Mouse (Mus musculus) stomach, embryonic 14.5 days (tissue): ENCODE data around the gene Cdon. TPM values are rescaled to one million over a fixed set of nuclear protein-coding genes. Genes with fewer than 3 reads are reported as not detected.

ENCODE experiments used
- ATAC-seq: fragments of 200-750 bp; cut with Nextera tagmentation; 2 replicates; pipeline ENCODE4 v1.8.0; 2017; ENCODE audit warnings: low read depth, moderate TSS enrichment; ENCODE audit not compliant: insufficient number of reproducible peaks, insufficient read depth, low FRiP score
- H3K27ac ChIP-seq: fragments of 300-500 bp; sonication (generic); 2 replicates; pipeline ENCODE4 v1.5.1; 2014; ENCODE audit warnings: mild to moderate bottlenecking, low read length, moderate library complexity, mixed read lengths
- H3K27me3 ChIP-seq: fragments of 300-500 bp; sonication (generic); 2 replicates; pipeline ENCODE4 v1.6.1; 2014; ENCODE audit warnings: low read length, control low read depth, mixed read lengths; ENCODE audit not compliant: control insufficient read depth, insufficient read depth
- H3K36me3 ChIP-seq: fragments of 300-500 bp; sonication (generic); 2 replicates; pipeline ENCODE4 v1.6.1; 2014; ENCODE audit warnings: mild to moderate bottlenecking, control low read depth, low read length, moderate library complexity, mixed read lengths; ENCODE audit not compliant: control insufficient read depth, insufficient read depth
- H3K4me1 ChIP-seq: fragments of 300-500 bp; sonication (generic); 2 replicates; pipeline ENCODE4 v1.6.1; 2014; ENCODE audit warnings: low read length, control low read depth, mixed read lengths; ENCODE audit not compliant: control insufficient read depth, insufficient read depth
- H3K4me2 ChIP-seq: fragments of 300-500 bp; sonication (generic); replicated peaks from 2 replicates; pipeline ENCODE4 v1.6.1; 2014; ENCODE audit warnings: low read depth, low read length, control low read depth
- H3K4me3 ChIP-seq: fragments of 300-500 bp; sonication (generic); 2 replicates; pipeline ENCODE4 v1.5.1; 2014; ENCODE audit warnings: low read depth, low read length, control low read depth
- H3K9ac ChIP-seq: fragments of 300-500 bp; sonication (generic); replicated peaks from 2 replicates; pipeline ENCODE4 v1.6.1; 2014; ENCODE audit warnings: low read depth, mild to moderate bottlenecking, control low read depth, low read length, moderate library complexity, mixed read lengths
- H3K9me3 ChIP-seq: fragments of 300-500 bp; sonication (generic); 2 replicates; pipeline ENCODE4 v1.6.1; 2016; ENCODE audit warnings: low read depth, low read length, control low read depth; ENCODE audit not compliant: control insufficient read depth
- WGBS: fragments of 180-500 bp; shearing (Covaris S2); extraction: QIAGEN DNeasy Blood & Tissue Kit; methylation state at CpG from one replicate; pipeline ENCODE4 v1.1.7; 2014; 5-methylcytosine and 5-hydroxymethylcytosine counted together
- polyA plus RNA-seq: library from polyadenylated mRNA; unstranded; fragments of >200 nt; fragmentation: Nextera tagmentation; extraction: Ambion mirVana; gene quantifications from 2 replicates; pipeline ENCODE4 v1.2.1, GENCODE M21; 2014

Gene Cdon
- 12.7 and 13.8 TPM in 2 replicates for polyA plus RNA-seq

DNA sequence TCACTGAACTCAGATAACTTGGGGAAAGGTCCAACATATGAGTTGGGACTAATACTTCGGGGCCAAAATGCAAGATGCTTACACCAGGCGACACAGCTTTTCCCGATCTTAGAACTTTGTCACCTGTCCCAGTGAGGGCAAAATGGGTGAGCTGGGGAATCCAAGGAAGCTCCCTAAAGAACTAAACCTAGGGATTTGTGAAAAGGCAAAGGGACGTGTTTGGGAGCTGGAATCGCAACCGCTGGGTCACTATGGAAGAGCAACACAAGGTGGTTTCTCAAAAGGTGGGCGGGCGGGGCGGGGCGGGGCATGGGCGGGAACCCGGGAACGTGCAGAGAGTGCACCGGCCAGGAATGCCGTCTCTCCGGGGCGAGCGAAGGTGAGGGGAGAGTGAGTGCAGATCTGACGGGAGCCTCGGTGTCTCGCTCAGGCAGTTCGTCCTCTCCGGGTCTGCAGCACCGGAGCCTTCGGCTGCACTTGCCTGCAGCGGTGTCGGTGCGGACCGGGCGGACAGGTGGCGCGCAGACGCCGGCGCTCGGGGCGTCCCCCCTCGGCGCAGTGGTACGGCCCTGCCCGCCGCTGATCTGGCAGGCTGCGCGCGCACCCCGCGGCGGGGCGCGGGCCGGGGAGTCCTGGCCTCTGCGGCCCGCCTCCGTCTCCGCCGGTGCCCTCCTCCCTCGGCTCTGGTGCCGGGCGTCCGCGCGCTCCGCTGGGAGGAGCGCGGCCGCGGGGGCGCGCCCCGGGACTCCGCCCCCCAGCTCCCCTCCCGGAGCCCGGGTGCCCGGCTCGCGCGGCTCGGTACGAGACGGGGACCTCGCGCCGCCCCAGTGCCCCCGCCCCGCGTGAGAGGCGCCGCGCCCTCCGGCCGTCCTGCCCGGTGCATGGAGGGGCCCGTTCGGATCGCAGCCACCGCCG lies at the start of gene Cdon:
Gene Cdon, plus strand, starts transcription at position 324 of the 915 bp plus-strand sequence.
- H3K27me3 ChIP-seq, result no peaks in the 10 kb centered on the region
- H3K9ac ChIP-seq, result peak within 1 kb of the TSS; percentile 97
- ATAC-seq, result peak; percentile 95
- no peaks in the 10 kb centered on the region; the same call in 1 of the 2 replicates for H3K9me3 ChIP-seq
- WGBS, result under 1% methylated on average over 73 of the region's 97 CpGs
- H3K4me1 ChIP-seq, result peaks cover 9% of the 10 kb centered on the region; the same call in 1 of the 2 replicates
- peak within 1 kb of the TSS; percentile 94 for H3K27ac ChIP-seq
- H3K4me3 ChIP-seq, result peak within 1 kb of the TSS; percentile 99
- H3K4me2 ChIP-seq, result peak within 1 kb of the TSS; percentile 64
- H3K36me3 ChIP-seq, result no peaks in the 10 kb centered on the region

DNA sequence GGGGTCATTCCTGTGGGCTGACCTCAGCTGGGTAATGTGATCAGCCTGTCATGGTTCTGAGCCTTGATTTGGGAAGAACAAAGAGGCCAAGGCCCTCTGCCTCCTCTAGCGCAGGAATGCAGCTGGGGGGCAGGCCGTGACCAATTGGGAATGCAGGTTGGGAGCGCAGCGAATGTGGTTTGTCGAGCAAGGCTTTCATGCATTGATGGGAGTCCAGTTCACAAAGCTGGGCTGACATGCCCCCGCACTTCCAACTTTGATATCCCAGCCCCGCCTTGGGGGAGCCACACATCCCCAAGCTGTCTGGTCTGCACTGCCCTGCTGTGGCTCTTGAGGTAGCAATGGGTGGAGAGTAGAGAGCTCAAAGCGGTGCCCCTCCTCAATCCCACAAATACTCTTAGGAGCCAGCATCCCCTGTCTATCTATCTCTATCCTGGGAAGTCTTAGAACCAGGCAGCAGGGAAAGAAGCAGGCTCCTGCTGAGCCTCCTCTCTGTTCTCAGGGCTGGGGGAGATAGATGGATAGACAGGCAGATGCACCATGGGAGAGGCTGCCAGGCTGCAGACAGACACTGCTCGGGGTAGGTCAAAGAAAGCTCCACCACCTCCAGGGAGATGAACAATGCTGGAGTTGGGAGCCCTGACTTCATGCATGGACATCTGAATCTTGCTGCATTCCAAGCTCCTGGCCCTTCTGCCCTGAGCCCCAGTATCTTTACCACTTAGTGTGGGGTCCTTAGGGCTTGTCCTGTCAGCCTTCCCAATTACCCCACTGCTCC lies 48.4 kb upstream of the Cdon start:
- no peak for ATAC-seq
- no peak overlapping the region for H3K4me2 ChIP-seq
- no peaks in the 10 kb centered on the region for H3K9me3 ChIP-seq
- no peak overlapping the region for H3K9ac ChIP-seq
- no peak overlapping the region for H3K27ac ChIP-seq
- no peaks in the 10 kb centered on the region for H3K36me3 ChIP-seq
- no peak overlapping the region for H3K4me3 ChIP-seq
- 55% methylated on average over 9 of the region's 9 CpGs for WGBS
- no peaks in the 10 kb centered on the region for H3K4me1 ChIP-seq
- H3K27me3 ChIP-seq, result no peaks in the 10 kb centered on the region

DNA sequence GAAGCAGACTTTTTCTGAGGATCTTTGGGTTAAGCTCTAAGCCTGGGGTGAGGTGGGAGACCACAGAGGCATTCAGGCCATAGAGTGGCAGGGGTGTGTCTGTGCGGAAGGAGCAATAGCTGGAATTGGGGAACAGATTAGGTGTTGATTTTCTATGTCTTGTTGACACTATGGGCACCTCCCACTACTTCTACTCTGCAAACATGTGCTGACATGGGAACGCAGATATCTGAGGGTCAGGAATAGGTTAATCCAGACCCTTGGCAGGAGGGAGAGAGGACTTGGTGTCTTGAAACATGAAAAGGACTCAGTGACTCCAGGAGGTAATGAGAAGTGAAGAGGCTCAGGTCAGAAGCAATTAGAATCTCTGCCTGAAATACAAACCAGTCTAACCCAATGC lies 43.0 kb upstream of the Cdon start:
- 71% methylated on average over 2 of the region's 2 CpGs for WGBS
- no peaks in the 10 kb centered on the region for H3K27me3 ChIP-seq
- no peak overlapping the region for H3K4me2 ChIP-seq
- no peak overlapping the region for H3K27ac ChIP-seq
- no peaks in the 10 kb centered on the region for H3K36me3 ChIP-seq
- no peaks in the 10 kb centered on the region for H3K4me1 ChIP-seq
- ATAC-seq, result 0 out of 2 replicates have a peak, but pooled peaks have one; percentile 56
- no peak overlapping the region for H3K9ac ChIP-seq
- H3K4me3 ChIP-seq, result no peak overlapping the region
- H3K9me3 ChIP-seq, result no peaks in the 10 kb centered on the region

DNA sequence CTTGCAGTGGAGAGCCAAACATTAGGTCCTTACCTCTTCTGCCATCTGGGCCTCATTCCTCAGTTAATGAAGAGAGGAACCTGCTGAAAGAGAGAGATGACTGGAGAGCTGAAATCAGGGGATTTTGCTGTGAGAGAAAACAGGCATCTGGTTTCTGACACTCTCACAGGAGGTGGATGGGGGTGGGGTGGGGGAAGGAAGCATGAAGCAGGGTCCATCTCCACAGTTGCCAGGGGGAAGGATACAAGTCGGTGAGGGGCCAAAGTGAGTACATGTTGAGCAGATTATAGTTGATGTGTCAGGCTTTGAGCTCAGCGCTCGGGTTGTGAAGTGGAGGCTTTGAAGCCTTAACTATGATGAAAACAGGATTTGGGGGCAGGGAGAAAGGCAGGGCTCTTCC lies 41.9 kb upstream of the Cdon start:
- ATAC-seq, result no peak
- no peaks in the 10 kb centered on the region for H3K4me1 ChIP-seq

DNA sequence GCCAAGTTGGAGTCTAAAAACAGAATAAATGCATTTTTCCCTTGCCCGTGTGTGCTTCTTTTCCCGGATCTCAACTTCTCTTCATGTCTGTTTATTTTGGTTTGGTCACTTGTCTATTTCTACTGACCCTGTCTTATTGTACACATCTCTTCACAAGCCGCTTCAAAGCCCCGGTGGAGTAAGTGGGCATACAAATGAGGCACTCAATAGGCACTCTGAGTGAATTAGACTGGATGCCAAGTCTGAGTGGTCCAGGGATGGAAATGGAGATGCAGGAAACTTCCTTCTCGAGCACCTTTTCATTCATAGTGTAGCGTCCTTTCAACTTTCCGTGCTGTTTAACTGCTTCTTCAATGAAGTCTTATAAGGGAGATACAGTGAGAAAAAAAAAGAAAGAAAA lies 21.0 kb upstream of the Cdon start:
- no peak for ATAC-seq
- Histone ChIP-seq H3K27ac (no peak overlapping the region), H3K4me1 (peaks cover 1% of the 10 kb centered on the region; the same call in 1 of the 2 replicates), H3K4me2 (no peak overlapping the region), H3K36me3 (no peaks in the 10 kb centered on the region), H3K9ac (no peak overlapping the region), H3K27me3 (no peaks in the 10 kb centered on the region), H3K9me3 (no peaks in the 10 kb centered on the region), H3K4me3 (no peak overlapping the region)
- WGBS, result 49% methylated on average over 7 of the region's 7 CpGs

More for the DNA sequence above, 41.9 kb upstream of the Cdon start:
- Histone ChIP-seq H3K9me3 (no peaks in the 10 kb centered on the region), H3K4me2 (no peak overlapping the region), H3K9ac (no peak overlapping the region), H3K36me3 (no peaks in the 10 kb centered on the region), H3K27ac (no peak overlapping the region), H3K4me3 (no peak overlapping the region), H3K27me3 (no peaks in the 10 kb centered on the region)
- WGBS, result 55% methylated on average over 3 of the region's 3 CpGs

DNA sequence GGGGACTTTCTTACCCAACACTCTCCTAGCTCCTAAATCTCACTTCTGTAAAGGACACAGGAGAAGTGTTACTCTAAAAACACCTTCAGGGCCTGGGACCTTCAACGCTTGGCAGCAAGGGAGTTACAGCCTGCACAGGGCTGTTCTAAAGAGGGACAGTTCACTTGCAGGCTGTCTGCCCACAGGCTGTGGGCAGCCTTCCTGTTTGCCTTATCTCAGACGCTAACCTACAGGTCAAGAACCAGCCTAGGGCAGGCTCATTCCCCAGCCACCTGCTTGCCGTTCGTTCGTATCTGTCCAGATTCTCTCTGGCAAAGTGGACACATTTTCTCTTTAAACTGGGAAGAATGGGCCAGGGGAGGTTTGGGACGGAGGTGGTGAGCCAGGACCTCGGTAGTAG lies 20.5 kb upstream of the Cdon start:
- Histone ChIP-seq H3K9ac (no peak overlapping the region), H3K27ac (no peak overlapping the region), H3K4me3 (no peak overlapping the region), H3K36me3 (no peaks in the 10 kb centered on the region), H3K9me3 (no peaks in the 10 kb centered on the region), H3K27me3 (no peaks in the 10 kb centered on the region), H3K4me1 (peaks cover 6% of the 10 kb centered on the region; the same call in 1 of the 2 replicates), H3K4me2 (no peak overlapping the region)
- 13% methylated on average over 7 of the region's 7 CpGs for WGBS
- no peak for ATAC-seq

DNA sequence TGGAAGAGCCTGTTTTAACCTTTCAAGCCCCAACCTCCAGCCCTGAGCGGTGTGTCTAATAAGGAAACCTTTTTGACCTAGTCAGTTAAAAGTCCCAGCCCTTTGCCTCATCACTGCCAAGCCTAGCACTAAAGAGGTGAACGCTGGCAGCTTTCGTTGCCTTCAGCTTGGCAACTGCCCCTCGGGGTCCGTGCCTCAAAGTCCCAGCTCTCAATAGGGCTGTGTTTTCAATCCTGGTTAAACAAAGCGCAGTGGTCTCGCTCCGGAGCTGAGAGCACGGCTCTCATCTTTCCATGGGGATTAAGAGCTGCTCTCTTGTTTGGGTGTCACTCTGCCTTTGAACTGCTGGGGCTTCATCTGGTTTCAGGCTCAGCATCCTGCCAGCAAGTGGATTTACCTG lies 20.1 kb upstream of the Cdon start:
- H3K9me3 ChIP-seq, result no peaks in the 10 kb centered on the region
- H3K9ac ChIP-seq, result no peak overlapping the region
- ATAC-seq, result no peak
- no peak overlapping the region for H3K4me3 ChIP-seq
- no peak overlapping the region for H3K4me2 ChIP-seq
- H3K36me3 ChIP-seq, result no peaks in the 10 kb centered on the region
- peaks cover 11% of the 10 kb centered on the region; the same call in 1 of the 2 replicates for H3K4me1 ChIP-seq
- H3K27ac ChIP-seq, result no peak overlapping the region
- WGBS, result 9% methylated on average over 9 of the region's 9 CpGs
- no peaks in the 10 kb centered on the region for H3K27me3 ChIP-seq

DNA sequence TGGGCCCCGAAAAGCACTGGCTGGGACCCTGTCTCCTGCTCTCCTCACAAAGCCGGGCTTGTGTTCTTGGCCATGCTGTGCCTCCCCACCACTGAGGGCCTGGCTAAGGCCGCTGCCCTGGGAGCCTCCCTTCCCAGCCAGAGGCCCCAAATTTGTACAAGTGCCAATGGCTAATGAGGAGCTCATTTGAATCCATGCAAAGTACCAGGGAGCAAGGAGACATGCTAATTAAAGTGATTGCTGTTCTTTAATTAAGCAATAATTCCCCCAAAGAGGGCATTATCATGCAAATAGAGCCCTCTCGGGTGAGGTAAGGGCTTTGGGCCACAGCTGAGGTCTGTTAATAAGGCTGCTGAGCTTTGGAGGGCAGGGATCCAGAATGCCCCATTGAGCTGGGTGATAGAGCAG lies 18.3 kb upstream of the Cdon start:
- Histone ChIP-seq H3K27me3 (no peaks in the 10 kb centered on the region), H3K4me1 (peaks cover 14% of the 10 kb centered on the region; the same call in 1 of the 2 replicates), H3K9ac (no peak overlapping the region), H3K27ac (no peak overlapping the region), H3K4me3 (no peak overlapping the region), H3K36me3 (no peaks in the 10 kb centered on the region), H3K4me2 (no peak overlapping the region), H3K9me3 (no peaks in the 10 kb centered on the region)
- 80% methylated on average over 4 of the region's 4 CpGs for WGBS
- ATAC-seq, result no peak
